Mouse (Mus musculus) adrenal gland, adult 8-10 months (tissue): ENCODE measurements at regions not wholly inside any gene's neighbourhood (a gene's known extent, or its start where the extent isn't known, plus 50 kb on each side); places are given as distances from the start of the nearest gene placed in this dataset.

ENCODE experiments used
- DNase-seq: peaks from one replicate; pipeline ENCODE4 v3.0.0; 2022

DNA sequence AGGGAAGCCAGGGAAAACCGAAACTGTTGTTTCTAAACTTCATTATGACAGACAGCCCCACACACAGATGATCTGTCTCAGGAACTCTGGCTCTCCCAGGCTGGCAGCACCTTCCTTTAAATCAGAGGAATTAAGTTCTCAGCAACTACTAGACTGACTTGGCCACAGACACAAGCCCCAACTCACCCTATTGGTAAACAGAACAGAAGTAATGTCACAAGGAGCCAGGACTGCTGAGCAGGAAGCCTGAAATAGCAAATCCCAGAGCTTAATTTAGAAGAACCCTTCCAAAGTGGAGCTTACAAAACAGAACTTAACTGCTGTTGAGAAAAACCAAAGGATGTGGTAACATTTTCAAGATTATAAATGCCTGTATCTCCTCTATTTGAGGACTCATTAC, 174.8 kb downstream of the Nfkbiz start:
- no peak for DNase-seq

DNA sequence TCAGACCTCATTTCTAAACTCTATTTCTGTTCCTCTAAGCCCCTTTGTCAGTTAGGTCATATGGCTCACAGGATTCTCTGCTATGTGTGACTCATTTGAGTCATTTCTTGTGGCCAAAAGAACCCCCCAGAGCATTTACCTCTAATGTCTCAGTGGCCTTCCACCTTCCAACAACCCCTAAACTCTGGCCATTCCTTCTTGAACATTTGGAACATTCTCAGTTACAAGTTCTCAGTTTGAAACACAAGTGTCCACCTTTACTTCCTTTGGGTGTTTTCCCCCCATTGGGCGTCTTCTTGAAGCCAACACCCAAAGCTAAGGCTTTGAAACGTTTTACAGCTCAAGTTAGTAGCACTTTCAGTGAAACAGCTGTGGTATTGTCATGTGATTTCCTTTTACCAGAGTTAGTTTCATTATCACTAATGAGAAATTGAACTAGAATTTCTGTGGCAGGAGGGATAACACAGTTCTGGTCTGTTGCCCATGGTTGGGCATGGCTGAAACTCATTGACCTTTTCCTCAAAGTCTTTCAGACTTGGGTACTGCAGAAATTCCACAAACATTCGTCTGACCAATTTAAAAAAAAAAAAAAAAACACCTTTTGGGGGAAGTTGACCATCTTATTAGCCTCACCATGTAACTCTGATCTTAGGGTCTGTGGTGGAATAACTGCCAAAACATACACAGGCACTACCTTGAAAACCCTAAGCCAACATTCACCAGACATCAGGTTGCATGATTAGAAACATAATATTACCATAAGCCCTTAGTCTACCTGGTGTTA, 201.8 kb downstream of the Nfkbiz start:
- DNase-seq: no peak

GRCm38 (mm10) chr16:55636224-55636623, 202.5 kb downstream of the Nfkbiz start:
- no peak for DNase-seq

GRCm38 (mm10) chr16:55634691-55635090, 204.0 kb downstream of the Nfkbiz start:
- DNase-seq: no peak

DNA sequence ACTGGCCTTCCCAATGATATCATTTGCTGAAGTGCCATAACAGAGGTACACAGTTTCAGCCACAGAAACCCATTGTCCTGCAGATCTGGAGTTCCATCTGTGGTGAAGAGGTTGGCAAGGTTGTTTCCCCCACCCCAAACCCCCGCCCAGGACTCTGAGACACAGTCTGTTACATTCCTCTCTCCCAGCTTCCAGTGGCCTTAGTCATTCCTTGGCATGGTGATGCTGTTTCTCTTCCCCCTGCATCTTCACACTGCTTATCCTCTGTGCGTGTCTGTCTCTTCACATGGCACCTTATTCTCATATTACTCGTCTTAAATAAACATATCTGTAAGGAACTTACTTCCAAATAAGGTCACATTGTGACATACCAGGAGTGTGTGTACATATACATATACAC, 206.5 kb downstream of the Nfkbiz start:
- no peak for DNase-seq

GRCm38 (mm10) chr16:55631637-55632036, 207.1 kb downstream of the Nfkbiz start:
- DNase-seq: no peak

GRCm38 (mm10) chr16:55631048-55631447, 207.7 kb downstream of the Nfkbiz start:
- DNase-seq: no peak

- DNase-seq: no peak
These were observed 211.2 kb downstream of the Nfkbiz start for GRCm38 (mm10) chr16:55627531-55627930.

DNA sequence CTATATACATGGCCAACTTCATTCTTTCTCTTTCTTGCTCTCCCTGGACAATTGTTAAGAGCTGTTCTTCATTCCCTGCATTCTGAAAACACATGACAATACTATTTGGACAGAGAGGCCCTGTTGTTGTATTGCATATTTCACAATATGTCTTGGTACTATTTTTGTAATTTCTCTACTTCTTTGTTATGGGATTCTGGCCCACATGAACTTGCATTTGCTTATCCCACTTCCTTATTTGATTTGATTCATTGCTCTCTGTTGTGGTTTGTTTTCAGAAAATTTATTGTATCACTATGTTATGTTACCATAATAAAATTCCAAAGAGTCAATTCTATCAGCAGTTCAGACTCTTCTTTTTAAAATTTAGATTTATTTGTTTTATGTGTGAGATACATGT, 215.3 kb downstream of the Nfkbiz start:
- no peak for DNase-seq

DNA sequence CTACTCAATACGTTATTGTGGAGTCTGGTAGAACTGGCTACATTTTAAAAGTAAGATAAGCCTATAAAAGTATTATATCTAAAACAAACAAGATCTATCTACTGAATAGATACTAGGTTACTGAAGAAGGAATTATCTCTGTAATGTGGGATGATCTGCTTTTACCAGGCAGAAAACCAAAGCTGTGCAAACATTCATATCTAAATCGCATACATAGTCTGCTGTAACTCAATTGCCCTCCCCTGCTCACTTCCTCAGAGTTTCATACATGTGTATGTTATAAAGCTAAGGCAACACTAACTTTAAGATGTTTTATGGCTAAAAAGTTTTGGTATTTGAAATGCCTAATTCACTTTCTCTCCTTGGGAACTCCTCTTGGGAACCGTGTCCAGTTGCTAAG, 219.0 kb downstream of the Nfkbiz start:
- no peak for DNase-seq

- no peak for DNase-seq
These were observed 220.7 kb downstream of the Nfkbiz start for GRCm38 (mm10) chr16:55617958-55618357.

DNA sequence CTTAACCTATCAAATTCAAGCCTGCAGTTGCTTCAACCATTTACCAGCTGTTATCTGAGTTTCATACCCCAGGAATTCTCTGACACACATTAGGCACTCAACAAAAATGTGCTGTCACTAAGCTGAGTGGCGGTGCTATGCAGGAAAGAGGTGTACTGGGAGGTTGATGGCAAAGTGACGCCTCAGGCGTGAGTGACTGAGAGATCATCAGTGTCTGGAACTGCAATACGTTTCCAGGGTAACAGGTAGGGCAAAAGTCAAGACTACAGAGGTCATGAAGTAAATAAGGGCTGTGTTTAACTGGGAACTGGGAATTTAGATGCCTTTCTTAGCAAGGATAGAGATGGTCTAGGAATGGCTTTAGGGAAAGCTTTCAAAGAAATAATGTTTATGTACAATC, 221.2 kb downstream of the Nfkbiz start:
- no peak for DNase-seq

DNA sequence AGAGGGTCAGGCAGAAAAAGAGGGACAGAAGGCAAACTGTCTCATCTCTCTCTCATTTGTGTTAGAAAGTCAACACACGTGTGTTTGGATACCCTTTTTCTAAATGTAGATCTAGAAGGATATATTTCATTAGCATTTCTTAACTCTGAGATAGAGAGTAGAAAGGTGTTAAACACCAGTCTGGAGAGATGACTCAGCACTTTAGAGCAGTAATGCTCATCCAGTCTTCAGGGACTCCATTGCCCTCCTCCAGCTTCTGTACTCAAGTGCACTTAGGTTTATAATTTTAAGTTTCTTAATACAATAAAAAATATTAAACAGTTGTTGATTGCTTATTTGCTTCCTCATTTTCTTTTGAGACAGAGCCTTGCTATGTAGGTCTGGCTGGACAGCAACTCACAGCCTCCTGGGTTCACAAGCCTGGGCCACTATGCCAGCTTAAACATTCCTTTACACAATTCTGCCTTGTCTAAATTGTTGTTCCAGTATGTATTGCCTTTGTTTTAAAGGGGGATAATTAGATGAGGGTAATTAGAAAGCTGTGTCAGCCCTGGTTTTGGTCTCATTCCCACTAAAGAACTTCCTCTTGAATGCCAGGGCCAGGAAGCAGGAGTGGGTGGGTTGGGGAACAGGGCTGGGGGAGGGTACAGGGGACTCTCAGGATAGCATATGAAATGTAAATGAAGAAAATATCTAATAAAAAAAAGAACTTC, 222.1 kb downstream of the Nfkbiz start:
- DNase-seq: no peak

DNA sequence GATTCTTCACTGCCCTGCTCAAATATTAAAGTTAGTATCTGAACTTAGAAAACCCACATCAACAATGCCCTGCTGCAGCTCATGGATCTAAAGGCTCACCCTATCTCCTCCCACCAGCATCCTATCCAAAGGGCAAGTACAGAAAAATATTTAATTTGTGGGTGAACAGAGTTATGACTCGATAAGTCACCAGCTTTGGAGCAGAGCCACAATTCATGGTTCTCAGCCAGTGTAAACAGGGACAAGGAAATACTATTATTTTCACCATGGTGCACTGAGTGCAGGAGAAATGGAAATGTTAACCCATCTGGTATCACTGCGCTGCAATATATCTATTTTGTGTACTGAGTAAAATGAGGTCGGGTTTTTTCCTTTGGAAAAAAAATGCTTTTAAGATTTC, 225.8 kb downstream of the Nfkbiz start:
- no peak for DNase-seq

DNA sequence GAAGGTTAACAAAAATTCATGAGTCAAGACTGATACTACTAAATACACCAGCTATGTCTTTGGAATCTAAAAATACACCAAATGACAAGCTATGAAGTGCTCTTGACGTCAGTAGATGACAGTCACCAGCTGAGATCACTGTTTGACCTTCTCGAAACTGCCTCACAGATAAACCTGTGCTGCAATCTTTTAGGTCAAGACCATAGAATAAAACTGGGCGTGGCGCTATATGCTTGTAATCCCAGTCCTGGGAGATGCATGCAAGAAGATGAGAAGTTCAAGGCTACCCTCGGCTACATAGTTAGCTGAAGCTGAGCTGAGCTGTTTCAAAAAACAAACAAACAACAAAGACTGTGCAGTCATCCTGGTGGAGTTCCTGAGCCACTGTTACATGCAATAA, 226.7 kb downstream of the Nfkbiz start:
- DNase-seq: peak; percentile 38

DNA sequence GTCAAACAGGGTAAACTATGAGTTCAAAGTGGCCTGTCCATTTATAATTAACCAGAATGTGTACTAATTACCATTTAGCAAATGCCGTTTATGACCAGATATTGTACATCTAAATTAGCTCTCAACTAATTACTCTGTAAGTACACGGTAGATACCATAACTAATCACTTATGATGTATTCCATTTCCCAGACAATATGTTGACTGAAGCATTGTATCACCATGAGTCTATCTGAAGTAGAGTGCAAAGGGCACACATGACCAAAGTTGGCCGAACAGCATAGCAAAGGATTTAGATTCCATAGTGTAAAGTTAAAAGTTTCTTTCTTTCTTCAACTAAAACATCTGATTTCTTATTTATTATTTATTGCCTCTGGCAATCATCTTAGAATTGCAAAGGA, 227.5 kb downstream of the Nfkbiz start:
- DNase-seq: no peak

DNA sequence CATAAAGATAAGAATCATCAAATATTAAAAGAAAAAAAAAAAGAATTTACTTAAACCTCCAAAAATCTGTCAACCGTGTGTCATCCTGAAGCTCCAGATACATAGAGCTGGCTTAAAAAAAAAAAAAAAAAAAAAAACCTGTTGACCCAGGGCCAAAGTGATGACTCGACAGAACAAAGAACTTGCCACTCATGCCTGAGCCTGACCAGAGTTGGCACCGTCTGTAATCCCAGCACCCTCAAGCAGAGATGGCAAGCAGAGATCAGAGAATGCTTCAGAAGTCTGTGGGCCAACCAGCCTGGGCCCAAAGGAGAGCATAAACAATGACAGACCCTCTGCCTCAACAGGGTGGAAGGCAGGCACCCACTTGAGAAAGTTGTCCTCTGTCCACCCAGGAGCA, 230.3 kb downstream of the Nfkbiz start:
- DNase-seq: no peak

DNA sequence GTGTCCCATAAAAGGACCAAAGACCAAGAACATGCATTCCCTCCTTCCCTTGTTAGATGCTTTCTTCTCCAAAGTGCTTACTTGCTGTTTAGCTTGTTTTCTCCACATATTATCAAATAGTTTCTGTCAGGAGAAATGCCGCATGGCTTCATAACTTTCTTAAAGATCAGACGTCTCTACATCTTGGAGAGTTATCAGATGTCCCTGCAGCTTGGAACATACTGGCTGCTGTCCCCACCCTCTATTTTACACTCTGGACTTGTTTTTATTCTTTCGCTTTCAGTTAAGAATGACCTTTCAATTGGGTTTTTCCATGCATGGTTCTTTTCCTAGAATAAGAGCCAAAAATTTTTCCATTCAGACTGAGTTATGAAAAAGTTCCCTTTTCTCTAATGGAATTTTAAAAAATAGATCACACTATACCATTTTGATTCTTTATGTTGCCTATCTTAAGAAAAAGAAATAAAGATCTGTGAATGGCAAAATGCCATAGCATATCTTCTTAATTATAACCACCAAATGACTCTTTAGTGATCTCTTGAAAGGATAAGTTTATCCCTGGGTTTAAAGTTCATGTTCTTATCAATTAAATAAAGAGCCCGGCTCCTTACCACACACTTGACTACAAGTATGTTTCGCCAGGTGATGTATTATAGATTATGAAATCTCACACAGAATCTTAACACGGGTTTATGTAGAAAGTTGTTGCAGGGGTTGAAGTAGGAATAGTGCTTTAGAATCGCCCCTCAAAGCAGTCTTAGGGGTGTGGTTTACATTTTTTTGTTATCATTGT, 232.1 kb downstream of the Nfkbiz start:
- no peak for DNase-seq

GRCm38 (mm10) chr16:55603611-55604010, 235.1 kb downstream of the Nfkbiz start:
- DNase-seq: no peak

GRCm38 (mm10) chr16:55589382-55589956, 249.2 kb downstream of the Nfkbiz start:
- DNase-seq: no peak

DNA sequence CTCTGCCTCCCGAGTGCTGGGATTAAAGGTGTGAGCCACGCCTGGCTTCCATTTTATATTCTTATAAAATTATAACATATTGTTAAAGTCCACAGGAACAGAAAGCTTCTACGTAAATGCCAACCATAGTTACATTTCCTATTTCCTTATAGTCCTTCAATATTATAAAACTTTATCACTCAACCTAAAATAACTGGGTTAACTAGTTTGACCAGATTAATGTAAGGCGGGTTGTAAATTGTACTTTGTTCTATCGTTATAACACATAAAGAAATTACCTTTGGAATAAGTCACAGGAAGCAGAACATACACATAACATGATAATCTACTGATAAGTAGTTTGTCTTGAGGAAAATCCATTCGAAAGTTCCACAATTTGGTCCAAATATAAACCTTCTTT, 251.6 kb downstream of the Nfkbiz start:
- no peak for DNase-seq

DNA sequence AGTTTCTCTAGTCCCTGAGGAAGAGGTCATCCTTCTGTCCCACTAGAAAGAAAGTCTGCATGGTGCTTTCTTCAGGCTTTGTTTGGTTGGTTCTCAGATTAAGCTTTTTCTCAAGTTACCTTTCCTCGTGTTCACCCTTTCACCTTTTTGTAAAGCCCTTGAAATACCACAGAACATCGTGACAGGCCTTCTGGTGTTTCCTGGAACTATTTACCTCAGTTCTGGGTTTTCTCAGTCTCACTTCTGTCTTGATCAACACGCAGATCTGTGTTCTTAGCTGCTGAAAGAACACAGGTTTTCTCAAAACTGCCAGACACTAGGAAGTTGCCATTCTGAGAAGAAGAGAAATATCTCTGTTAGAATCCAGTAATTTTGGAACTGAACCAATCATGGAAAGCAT, 255.8 kb downstream of the Nfkbiz start:
- no peak for DNase-seq

DNA sequence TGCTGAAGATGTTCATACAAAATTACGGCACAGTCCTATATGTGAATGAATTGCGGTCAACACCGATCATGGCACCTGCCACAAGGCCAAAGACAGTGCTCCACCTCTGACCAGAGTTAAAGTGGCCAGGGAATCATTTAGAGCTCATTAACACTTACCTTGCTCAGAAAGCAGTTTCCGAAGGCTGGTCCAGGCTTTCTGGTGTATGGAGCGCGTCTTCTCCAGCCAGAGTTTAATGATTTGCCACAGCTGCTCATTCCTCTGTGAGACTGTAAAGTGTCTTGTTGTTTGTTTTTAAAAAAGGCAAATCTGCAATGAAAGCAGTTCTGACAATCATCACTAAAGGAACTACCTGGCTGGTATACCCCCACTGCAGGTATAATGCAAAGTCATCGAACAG, 256.7 kb downstream of the Nfkbiz start:
- no peak for DNase-seq
